Mouse (Mus musculus) olfactory bulb, adult 2 months (tissue): ENCODE measurements around the gene Zfp607b.

Source experiments
- CTCF ChIP-seq: fragments of 200-500 bp; IDR thresholded peaks from 2 replicates; pipeline ENCODE4 v1.5.1; 2012; ENCODE audit warnings: low read depth, mild to moderate bottlenecking, low read length, moderate library complexity; ENCODE audit not compliant: insufficient read depth
- POLR2A ChIP-seq: fragments of 200-500 bp; IDR thresholded peaks from 2 replicates; pipeline ENCODE4 v1.6.1; 2012; ENCODE audit warnings: mild to moderate bottlenecking, low read depth, low read length, moderate library complexity; ENCODE audit not compliant: insufficient read depth

DNA sequence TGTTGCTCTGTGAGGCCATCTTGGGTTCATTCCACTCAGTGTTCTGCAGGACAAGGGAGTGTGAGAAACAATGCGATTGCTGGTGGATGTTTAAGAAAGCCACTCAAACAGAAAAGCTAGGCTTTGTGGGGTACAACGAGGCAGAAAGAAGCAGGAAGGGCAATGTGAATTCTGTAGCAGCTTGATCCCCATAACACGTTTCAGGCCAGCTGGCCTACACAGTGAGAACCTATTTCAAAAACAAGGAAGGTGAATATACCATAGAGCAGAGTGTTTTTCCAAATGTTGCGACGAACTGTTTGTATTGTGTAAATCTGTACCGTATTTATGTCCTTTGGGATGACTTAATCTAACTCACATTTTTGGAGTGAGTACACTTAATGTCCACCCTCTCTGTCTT, 43.4 kb downstream of the Zfp607b start:
- TF ChIP-seq CTCF (no peak), POLR2A (no peak)
